Mouse (Mus musculus): ENCODE measurements around the gene Cpeb4. TPM values are rescaled to one million over a fixed set of nuclear protein-coding genes. Genes with fewer than 3 reads are reported as not detected.

Gene Cpeb4
- polyA plus RNA-seq, 1 experiment from 2014 or later = 43.4 TPM

- Histone ChIP-seq H3K4me2 (ENCODE audit: low read depth, low read length) (no peak overlapping the region), H3K4me1 (ENCODE audit: control insufficient read depth, insufficient read depth, low read length) (no peaks in the 10 kb centered on the region), H3K4me3 (ENCODE audit: low read depth, low read length) (no peak overlapping the region), H3K27me3 (ENCODE audit: control insufficient read depth, insufficient read depth, low read length) (no peaks in the 10 kb centered on the region), H3K27ac (ENCODE audit: low read depth, low read length) (no peak overlapping the region), H3K36me3 (ENCODE audit: control insufficient read depth, insufficient read depth, low read length) (no peaks in the 10 kb centered on the region), H3K9me3 (ENCODE audit: control insufficient read depth, low read length) (no peaks in the 10 kb centered on the region), H3K9ac (replicated peaks; ENCODE audit: low read depth, low read length) (no peak overlapping the region)
- no peak for ATAC-seq (ENCODE audit: low read depth)
- 79% methylated on average over 4 of the region's 4 CpGs for WGBS
Observed at GRCm38 (mm10) chr11:31851702-31852560, 20.1 kb upstream of the Cpeb4 start.

DNA sequence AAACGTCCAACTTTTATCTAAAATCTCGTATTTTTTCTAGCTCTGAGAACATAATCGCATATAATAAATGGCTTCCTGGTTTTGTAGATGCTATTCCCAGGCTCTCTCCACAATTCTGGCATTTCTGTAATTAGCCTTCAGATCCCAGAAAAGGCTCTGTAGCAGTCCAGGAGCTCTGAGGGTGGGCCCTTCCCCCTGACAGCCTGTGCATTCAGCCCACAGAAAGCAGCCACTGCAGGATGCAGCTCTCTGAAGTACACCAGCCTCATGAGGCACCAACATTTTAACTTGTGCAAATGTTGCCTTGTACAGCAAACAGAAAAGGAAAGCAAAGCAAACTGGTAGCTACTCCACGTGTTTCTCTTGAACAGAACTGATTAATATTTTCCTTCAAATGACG lies 17.1 kb upstream of the Cpeb4 start:
- Histone ChIP-seq H3K27me3 (ENCODE audit: control insufficient read depth, insufficient read depth, low read length) (no peaks in the 10 kb centered on the region), H3K9ac (replicated peaks; ENCODE audit: low read depth, low read length) (no peak overlapping the region), H3K27ac (ENCODE audit: low read depth, low read length) (no peak overlapping the region), H3K9me3 (ENCODE audit: control insufficient read depth, low read length) (no peaks in the 10 kb centered on the region), H3K36me3 (ENCODE audit: control insufficient read depth, insufficient read depth, low read length) (no peaks in the 10 kb centered on the region), H3K4me2 (ENCODE audit: low read depth, low read length) (no peak overlapping the region), H3K4me3 (ENCODE audit: low read depth, low read length) (no peak overlapping the region), H3K4me1 (ENCODE audit: control insufficient read depth, insufficient read depth, low read length) (no peaks in the 10 kb centered on the region)
- ATAC-seq (ENCODE audit: low read depth) = no peak
- WGBS = 78% methylated on average over 5 of the region's 5 CpGs

GRCm38 (mm10) chr11:31857479-31857878 lies 14.5 kb upstream of the Cpeb4 start:
- no peaks in the 10 kb centered on the region for H3K27me3 ChIP-seq (ENCODE audit: control insufficient read depth, insufficient read depth, low read length)
- H3K27ac ChIP-seq (ENCODE audit: low read depth, low read length) = no peak overlapping the region
- no peak overlapping the region for H3K4me3 ChIP-seq (ENCODE audit: low read depth, low read length)
- no peak for ATAC-seq (ENCODE audit: low read depth)
- no peak overlapping the region for H3K9ac ChIP-seq (replicated peaks; ENCODE audit: low read depth, low read length)
- H3K4me2 ChIP-seq (ENCODE audit: low read depth, low read length) = no peak overlapping the region
- H3K36me3 ChIP-seq (ENCODE audit: control insufficient read depth, insufficient read depth, low read length) = no peaks in the 10 kb centered on the region
- H3K4me1 ChIP-seq (ENCODE audit: control insufficient read depth, insufficient read depth, low read length) = no peaks in the 10 kb centered on the region
- WGBS = 93% methylated on average over 4 of the region's 4 CpGs
- no peaks in the 10 kb centered on the region for H3K9me3 ChIP-seq (ENCODE audit: control insufficient read depth, low read length)

DNA sequence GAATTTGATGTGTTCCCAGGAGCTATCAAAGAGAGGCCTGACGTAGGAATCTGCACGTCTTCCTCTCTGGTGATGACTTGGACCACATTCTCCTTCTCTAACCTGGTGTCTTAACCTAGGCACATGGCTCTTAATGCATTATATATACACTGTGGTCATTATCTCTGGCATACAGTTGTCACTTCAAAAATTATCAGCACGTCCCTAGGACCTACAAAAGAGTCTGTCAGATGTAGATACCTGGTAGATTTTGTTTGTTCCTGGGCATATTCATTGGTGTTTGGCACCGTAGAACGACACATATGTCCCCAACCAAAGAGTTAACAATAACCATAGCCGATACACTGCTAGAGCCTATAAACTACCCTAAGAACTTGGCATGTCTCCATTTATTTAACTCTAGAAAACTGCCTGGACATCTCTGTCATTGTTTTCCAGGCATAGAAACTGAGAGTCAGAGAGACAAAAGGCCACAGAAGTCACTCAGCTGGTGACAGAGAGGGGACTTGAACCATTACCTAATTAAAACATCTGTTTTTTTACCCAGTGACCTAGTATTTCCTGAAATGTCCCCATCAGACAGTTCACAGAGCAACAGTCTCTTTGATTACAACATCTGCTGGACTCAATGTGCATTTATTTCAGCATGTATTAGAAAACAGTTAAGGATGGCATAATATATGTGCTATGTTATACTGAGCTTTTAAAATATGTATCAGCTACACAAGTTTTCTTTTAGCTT lies 10.7 kb upstream of the Cpeb4 start:
- no peak for ATAC-seq (ENCODE audit: low read depth)
- H3K27ac ChIP-seq (ENCODE audit: low read depth, low read length) = no peak overlapping the region
- no peaks in the 10 kb centered on the region for H3K36me3 ChIP-seq (ENCODE audit: control insufficient read depth, insufficient read depth, low read length)
- WGBS = 79% methylated on average over 6 of the region's 6 CpGs
- H3K4me1 ChIP-seq (ENCODE audit: control insufficient read depth, insufficient read depth, low read length) = no peaks in the 10 kb centered on the region
- no peaks in the 10 kb centered on the region for H3K9me3 ChIP-seq (ENCODE audit: control insufficient read depth, low read length)
- no peak overlapping the region for H3K4me2 ChIP-seq (ENCODE audit: low read depth, low read length)
- H3K4me3 ChIP-seq (ENCODE audit: low read depth, low read length) = no peak overlapping the region
- no peak overlapping the region for H3K9ac ChIP-seq (replicated peaks; ENCODE audit: low read depth, low read length)
- H3K27me3 ChIP-seq (ENCODE audit: control insufficient read depth, insufficient read depth, low read length) = no peaks in the 10 kb centered on the region

DNA sequence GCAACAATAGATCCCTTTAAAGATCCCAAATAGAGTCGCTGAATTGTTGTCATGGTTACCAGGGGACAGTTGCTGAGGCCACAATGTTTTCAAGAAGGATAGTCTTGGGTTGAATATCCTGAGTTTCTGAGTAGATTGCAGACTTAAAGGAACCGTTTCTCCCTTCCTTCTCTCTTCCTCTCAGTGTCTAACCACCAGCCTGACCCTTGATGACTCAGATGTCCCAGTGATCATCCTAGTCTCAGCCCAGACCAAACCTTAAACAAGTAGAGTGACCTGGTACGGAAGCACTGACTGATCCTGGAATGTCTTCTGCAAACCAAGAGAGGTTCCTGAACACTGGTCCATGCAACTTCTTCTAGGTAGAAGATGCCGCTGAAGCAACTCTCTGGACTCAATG lies 4.0 kb upstream of the Cpeb4 start:
- H3K4me1 ChIP-seq (ENCODE audit: control insufficient read depth, insufficient read depth, low read length) = peaks cover 8% of the 10 kb centered on the region
- H3K4me3 ChIP-seq (ENCODE audit: low read depth, low read length) = no peak overlapping the region
- no peak overlapping the region for H3K9ac ChIP-seq (replicated peaks; ENCODE audit: low read depth, low read length)
- H3K27me3 ChIP-seq (ENCODE audit: control insufficient read depth, insufficient read depth, low read length) = no peaks in the 10 kb centered on the region
- ATAC-seq (ENCODE audit: low read depth) = no peak
- no peaks in the 10 kb centered on the region for H3K9me3 ChIP-seq (ENCODE audit: control insufficient read depth, low read length)
- no peak overlapping the region for H3K4me2 ChIP-seq (ENCODE audit: low read depth, low read length)
- no peaks in the 10 kb centered on the region for H3K36me3 ChIP-seq (ENCODE audit: control insufficient read depth, insufficient read depth, low read length)
- WGBS = 67% methylated on average over 4 of the region's 4 CpGs
- H3K27ac ChIP-seq (ENCODE audit: low read depth, low read length) = no peak overlapping the region

- Histone ChIP-seq H3K36me3 (ENCODE audit: control insufficient read depth, insufficient read depth, low read length) (no peaks in the 10 kb centered on the region), H3K27ac (ENCODE audit: low read depth, low read length) (peak overlapping the region; percentile 93), H3K4me3 (ENCODE audit: low read depth, low read length) (peak overlapping the region; percentile 93), H3K27me3 (ENCODE audit: control insufficient read depth, insufficient read depth, low read length) (no peaks in the 10 kb centered on the region), H3K4me2 (ENCODE audit: low read depth, low read length) (peak overlapping the region; percentile 97), H3K9me3 (ENCODE audit: control insufficient read depth, low read length) (no peaks in the 10 kb centered on the region), H3K4me1 (ENCODE audit: control insufficient read depth, insufficient read depth, low read length) (peaks cover 16% of the 10 kb centered on the region), H3K9ac (replicated peaks; ENCODE audit: low read depth, low read length) (peak overlapping the region; percentile 92)
- peak; percentile 100 for ATAC-seq (ENCODE audit: low read depth)
- under 1% methylated on average over 53 of the region's 53 CpGs for WGBS
Observed at GRCm38 (mm10) chr11:31870285-31871010, 1.6 kb upstream of the Cpeb4 start.

DNA sequence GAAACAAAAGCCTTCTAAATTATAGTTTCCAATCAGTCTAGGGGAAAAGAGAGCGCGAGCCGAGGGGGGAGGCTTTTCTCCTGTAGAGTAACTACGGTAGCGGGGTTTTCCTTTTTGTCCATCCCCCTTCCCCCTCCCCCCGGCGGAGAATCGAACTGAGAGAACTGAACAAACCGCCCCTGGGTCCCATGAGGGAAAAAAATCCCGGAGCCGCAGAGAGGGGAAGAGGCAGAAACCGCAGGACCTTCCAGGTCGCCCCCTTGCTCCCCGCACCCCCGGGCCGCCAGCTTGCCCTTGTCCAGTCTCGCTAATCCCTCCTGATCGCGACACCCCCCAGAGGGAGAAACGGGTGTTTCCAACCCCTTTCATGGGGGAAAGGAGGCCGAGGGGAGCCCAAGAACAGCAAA lies 873 bp upstream of the Cpeb4 start:
- WGBS = 0% methylated on average over 21 of the region's 21 CpGs
- H3K36me3 ChIP-seq (ENCODE audit: control insufficient read depth, insufficient read depth, low read length) = no peaks in the 10 kb centered on the region
- peaks cover 16% of the 10 kb centered on the region for H3K4me1 ChIP-seq (ENCODE audit: control insufficient read depth, insufficient read depth, low read length)
- no peaks in the 10 kb centered on the region for H3K27me3 ChIP-seq (ENCODE audit: control insufficient read depth, insufficient read depth, low read length)
- peak overlapping the region; percentile 93 for H3K4me3 ChIP-seq (ENCODE audit: low read depth, low read length)
- H3K9ac ChIP-seq (replicated peaks; ENCODE audit: low read depth, low read length) = peak overlapping the region; percentile 92
- peak overlapping the region; percentile 97 for H3K4me2 ChIP-seq (ENCODE audit: low read depth, low read length)
- H3K9me3 ChIP-seq (ENCODE audit: control insufficient read depth, low read length) = no peaks in the 10 kb centered on the region
- peak overlapping the region; percentile 81 for H3K27ac ChIP-seq (ENCODE audit: low read depth, low read length)
- peak; percentile 4 for ATAC-seq (ENCODE audit: low read depth)

DNA sequence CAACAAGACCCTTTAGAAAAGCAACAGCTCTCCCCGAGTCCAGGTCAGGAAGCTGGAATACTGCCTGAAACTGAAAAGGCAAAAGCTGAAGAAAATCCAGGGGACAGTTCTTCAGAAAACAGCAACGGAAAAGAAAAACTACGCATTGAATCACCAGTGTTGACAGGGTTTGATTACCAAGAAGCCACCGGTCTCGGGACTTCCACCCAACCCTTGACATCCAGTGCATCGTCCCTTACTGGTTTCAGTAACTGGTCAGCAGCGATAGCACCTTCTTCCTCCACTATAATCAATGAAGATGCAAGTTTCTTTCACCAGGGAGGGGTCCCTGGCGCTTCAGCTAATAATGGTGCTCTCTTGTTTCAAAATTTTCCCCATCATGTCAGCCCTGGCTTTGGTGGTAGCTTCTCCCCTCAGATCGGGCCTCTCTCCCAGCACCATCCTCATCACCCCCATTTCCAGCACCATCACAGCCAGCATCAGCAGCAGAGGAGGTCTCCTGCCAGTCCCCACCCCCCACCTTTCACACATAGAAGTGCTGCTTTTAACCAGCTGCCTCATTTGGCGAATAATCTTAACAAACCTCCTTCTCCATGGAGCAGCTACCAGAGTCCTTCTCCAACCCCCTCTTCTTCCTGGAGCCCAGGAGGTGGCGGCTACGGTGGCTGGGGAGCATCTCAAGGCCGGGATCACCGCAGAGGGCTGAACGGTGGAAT lies 693 bp downstream of the Cpeb4 start:
- ATAC-seq (ENCODE audit: low read depth) = no peak
- Histone ChIP-seq H3K4me2 (ENCODE audit: low read depth, low read length) (peak overlapping the region; percentile 97), H3K9me3 (ENCODE audit: control insufficient read depth, low read length) (no peaks in the 10 kb centered on the region), H3K27ac (ENCODE audit: low read depth, low read length) (peak overlapping the region; percentile 62), H3K36me3 (ENCODE audit: control insufficient read depth, insufficient read depth, low read length) (no peaks in the 10 kb centered on the region), H3K4me3 (ENCODE audit: low read depth, low read length) (peak overlapping the region; percentile 93), H3K27me3 (ENCODE audit: control insufficient read depth, insufficient read depth, low read length) (no peaks in the 10 kb centered on the region), H3K4me1 (ENCODE audit: control insufficient read depth, insufficient read depth, low read length) (peaks cover 24% of the 10 kb centered on the region), H3K9ac (replicated peaks; ENCODE audit: low read depth, low read length) (peak overlapping the region; percentile 63)
- WGBS = 39% methylated on average over 15 of the region's 15 CpGs

Data from neural tube, embryonic 14.5 days (tissue).